Mouse (Mus musculus): ENCODE measurements around the gene Klf1.

- TF ChIP-seq CHD2 (IDR thresholded peaks at IDR 0.05; ENCODE audit: low read depth, low read length) (no peak), MAFK (IDR thresholded peaks at IDR 0.05; ENCODE audit: insufficient read depth, low read depth, low read length) (no peak), ZC3H11A (IDR thresholded peaks at IDR 0.05; ENCODE audit: borderline replicate concordance, low read depth, low read length) (no peak), ZNF384 (IDR thresholded peaks at IDR 0.05; ENCODE audit: low read depth, low read length) (no peak), HCFC1 (IDR thresholded peaks at IDR 0.05; ENCODE audit: borderline replicate concordance, insufficient read depth, low read length) (no peak)
Observed at GRCm38 (mm10) chr8:84901071-84901470, 657 bp upstream of the Klf1 start.

Data from ES-E14 (cell line).